Mouse (Mus musculus): ENCODE data around the gene Mup4. TPM values are rescaled to one million over a fixed set of nuclear protein-coding genes. Genes with fewer than 3 reads are reported as not detected.

Gene Mup4
- polyA plus RNA-seq, 1 experiment from 2014 or later, result not detected

DNA sequence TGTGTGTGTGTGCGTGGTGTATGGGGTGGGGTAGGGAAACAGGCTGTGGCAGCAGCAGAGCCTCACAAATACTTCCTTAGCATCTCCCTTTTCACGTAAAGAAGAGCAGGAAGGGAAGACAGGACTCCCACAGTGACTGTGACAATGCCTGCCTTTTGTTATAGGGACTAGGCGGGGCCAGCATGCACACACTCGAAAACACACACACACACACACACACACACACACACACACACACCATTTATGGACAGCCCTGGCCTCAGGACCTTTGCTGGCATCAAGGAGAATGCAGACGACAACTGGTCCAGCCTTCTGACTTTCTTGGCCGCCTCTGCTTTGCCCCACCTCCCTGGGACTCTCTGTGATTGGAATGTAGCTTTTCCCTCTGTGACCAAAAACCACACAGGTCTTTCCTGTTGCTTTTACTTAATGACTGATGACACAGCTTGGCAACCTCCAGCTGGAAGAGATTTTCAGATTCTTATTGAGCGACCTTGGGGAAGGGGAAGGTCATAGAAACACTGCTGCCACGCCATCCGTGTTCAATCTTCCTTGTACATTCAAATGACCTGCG is 52.8 kb downstream of the Mup4 start:
- Histone ChIP-seq H3K4me1 (no peaks in the 10 kb centered on the region), H3K27ac (no peak overlapping the region), H3K4me3 (no peak overlapping the region), H3K9me3 (no peaks in the 10 kb centered on the region), H3K9ac (no peak overlapping the region), H3K27me3 (no peaks in the 10 kb centered on the region), H3K36me3 (no peaks in the 10 kb centered on the region), H3K4me2 (no peak overlapping the region)
- 54% methylated on average over 10 of the region's 10 CpGs for WGBS
- ATAC-seq (ENCODE audit: insufficient number of reproducible peaks, low FRiP score, low TSS enrichment, low read depth), result no peak

DNA sequence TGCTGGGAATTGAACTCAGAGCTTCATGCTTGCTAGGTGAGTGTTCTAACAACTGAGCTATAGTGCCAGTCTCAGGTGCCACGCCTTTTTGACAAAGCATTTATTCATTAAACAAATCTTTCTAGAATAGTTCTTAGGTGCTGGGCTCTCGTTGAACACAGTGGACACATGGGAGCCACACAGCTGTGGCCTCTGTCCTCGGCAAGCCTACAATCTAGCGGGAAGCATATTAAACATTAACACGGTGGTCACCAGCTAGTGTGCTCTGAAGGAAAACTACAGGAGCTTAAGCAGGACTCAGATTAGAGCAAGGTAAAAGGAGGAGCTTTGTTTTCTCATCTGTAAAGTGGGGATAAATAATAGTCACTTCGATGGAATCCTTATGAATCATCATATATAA is 53.4 kb downstream of the Mup4 start:
- H3K9me3 ChIP-seq, result no peaks in the 10 kb centered on the region
- no peak overlapping the region for H3K27ac ChIP-seq
- 0 out of 2 replicates have a peak, but pooled peaks cover 2% of the 10 kb centered on the region for H3K4me1 ChIP-seq
- H3K9ac ChIP-seq, result no peak overlapping the region
- no peak overlapping the region for H3K4me2 ChIP-seq
- no peaks in the 10 kb centered on the region for H3K27me3 ChIP-seq
- no peak for ATAC-seq (ENCODE audit: insufficient number of reproducible peaks, low FRiP score, low TSS enrichment, low read depth)
- no peak overlapping the region for H3K4me3 ChIP-seq
- no peaks in the 10 kb centered on the region for H3K36me3 ChIP-seq
- 83% methylated on average over 6 of the region's 6 CpGs for WGBS

Other genes starting within 250 kb of the Mup4 start
- 38.7 and 43.6 TPM in 2 replicates for gene Inip, start 159.1 kb downstream of the Mup4 start, polyA plus RNA-seq (2015; fragmentation: Nextera tagmentation; extraction: Ambion mirVana)
- gene Snx30, start 154.9 kb downstream of the Mup4 start, polyA plus RNA-seq (2015; fragmentation: Nextera tagmentation; extraction: Ambion mirVana), result 7.5 and 9.3 TPM in 2 replicates
- 5.6 and 6.0 TPM in 2 replicates for gene Slc46a2, start 45.7 kb downstream of the Mup4 start, polyA plus RNA-seq (2015; fragmentation: Nextera tagmentation; extraction: Ambion mirVana)
- gene Mup6, start 3.6 kb upstream of the Mup4 start, polyA plus RNA-seq (2015; fragmentation: Nextera tagmentation; extraction: Ambion mirVana), result not detected in 2 replicates
- 0.42 and 0.91 TPM in 2 replicates for gene Mup7, start 109.8 kb upstream of the Mup4 start, polyA plus RNA-seq (2015; fragmentation: Nextera tagmentation; extraction: Ambion mirVana)
- gene Mup2, start 193.6 kb upstream of the Mup4 start, polyA plus RNA-seq (2015; fragmentation: Nextera tagmentation; extraction: Ambion mirVana), result 1.9 and 2.8 TPM in 2 replicates

Data from limb, embryonic 15.5 days (tissue).